In the genomic region with DNA sequence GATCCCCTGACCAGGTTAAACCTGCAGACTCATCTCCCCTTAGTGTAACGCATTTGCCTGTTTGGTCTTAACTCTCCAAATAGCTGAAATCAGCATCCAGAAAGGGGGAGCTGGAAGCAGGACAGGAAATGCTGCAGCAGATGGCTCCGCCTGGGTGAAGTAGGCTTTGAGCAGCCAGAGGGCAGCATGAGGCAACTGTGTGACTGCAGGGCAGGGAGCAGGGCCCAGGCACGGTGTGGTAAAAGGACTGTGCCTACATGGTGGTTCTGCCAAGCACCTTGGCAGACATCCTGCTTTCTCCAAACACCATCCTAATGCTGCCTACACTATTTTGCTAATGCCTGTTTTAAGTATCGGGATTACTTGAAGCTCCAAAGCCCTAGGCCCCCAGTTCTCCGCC, we compare ENCODE assay signal across 8 mouse cellular contexts.
DNase-seq lines count a peak whose midpoint lies in the region; ATAC-seq lines count a peak whose summit lies in the region.
"Had no signal": no experiment of that assay in that cellular context is flagged by ENCODE, and none has a peak within 500 bp of the region (broad histone marks: within the 10 kb centered on the region; RNA-seq: fewer than 3 reads in every experiment).

No protein-coding gene starts in this region.

- no peaks in the 10 kb centered on the region for H3K9me3 ChIP-seq in hindbrain, embryonic 14.5 days (ENCODE audit: control insufficient read depth, low read length)
- no peaks in the 10 kb centered on the region for H3K9me3 ChIP-seq in midbrain, embryonic 15.5 days
- H3K9me3 ChIP-seq: heart, embryonic 13.5 days had no signal

- no peak overlapping the region for H3K4me2 ChIP-seq in hindbrain, embryonic 14.5 days (replicated peaks)
- no peak overlapping the region for H3K4me2 ChIP-seq in midbrain, embryonic 15.5 days
- H3K4me2 ChIP-seq: heart, embryonic 13.5 days had no signal

- 51% methylated on average over 5 of the region's 5 CpGs for WGBS in hindbrain, embryonic 14.5 days
- 48% methylated on average over 5 of the region's 5 CpGs for WGBS in midbrain, embryonic 15.5 days

- no peak overlapping the region for H3K4me3 ChIP-seq in hindbrain, embryonic 14.5 days (replicated peaks; ENCODE audit: low read length)
- H3K4me3 ChIP-seq in midbrain, embryonic 15.5 days: no peak overlapping the region
- H3K4me3 ChIP-seq: heart, embryonic 13.5 days had no signal

- no peaks in the 10 kb centered on the region for H3K36me3 ChIP-seq in hindbrain, embryonic 14.5 days (replicated peaks; ENCODE audit: control insufficient read depth, insufficient read depth)
- no peaks in the 10 kb centered on the region for H3K36me3 ChIP-seq in midbrain, embryonic 15.5 days (replicated peaks)
- H3K36me3 ChIP-seq: heart, embryonic 13.5 days had no signal

- peak; percentile 70 to 86 for DNase-seq in adrenal gland, adult (ENCODE audit: inconsistent age in 2 of 2, low spot score in 1 of 2)
- DNase-seq in cerebellum, adult 18-20 months: peak; percentile 94 to 98
- peak; percentile 66 to 84 for DNase-seq in frontal cortex, adult 2 months (ENCODE audit: extremely low spot score in 1 of 2, low spot score in 1 of 2)
- peak; percentile 53 for DNase-seq in hindbrain, embryonic 14.5 days (ENCODE audit: low spot score)
- peak; percentile 78 to 84 for DNase-seq in layer of hippocampus, postnatal 36 days
- peak; percentile 45 for DNase-seq in testis, postnatal 14 days (ENCODE audit: low spot score)

- H3K27me3 ChIP-seq in hindbrain, embryonic 14.5 days (ENCODE audit: control insufficient read depth, insufficient read depth, low read length): no peaks in the 10 kb centered on the region
- no peaks in the 10 kb centered on the region for H3K27me3 ChIP-seq in midbrain, embryonic 15.5 days (replicated peaks)
- H3K27me3 ChIP-seq: heart, embryonic 13.5 days had no signal

- peak; percentile 78; the same call in 1 of the 2 replicates for ATAC-seq in hindbrain, embryonic 14.5 days (ENCODE audit: low FRiP score)
- ATAC-seq in midbrain, embryonic 15.5 days (replicated peaks): peak; percentile 91

- peak overlapping the region; percentile 14; the same call in 1 of the 2 replicates for H3K27ac ChIP-seq in hindbrain, embryonic 14.5 days
- H3K27ac ChIP-seq in midbrain, embryonic 15.5 days: no peak overlapping the region
- H3K27ac ChIP-seq: heart, embryonic 13.5 days had no signal

- peaks cover 10% of the 10 kb centered on the region; the same call in 1 of the 2 replicates for H3K4me1 ChIP-seq in hindbrain, embryonic 14.5 days (replicated peaks; ENCODE audit: control insufficient read depth, insufficient read depth, low read length)
- H3K4me1 ChIP-seq in midbrain, embryonic 15.5 days: peaks cover 11% of the 10 kb centered on the region

- H3K9ac ChIP-seq in hindbrain, embryonic 14.5 days: no peak overlapping the region
- H3K9ac ChIP-seq in midbrain, embryonic 15.5 days: no peak overlapping the region
- H3K9ac ChIP-seq: heart, embryonic 13.5 days had no signal

Comparison
In these comparisons a context has a peak if more than half of its experiments do, and no peak if none do; other contexts are left out.
1. DNase-seq: peak in every context shown above with its lines; median percentile 96 in cerebellum, adult 18-20 months; 81 in layer of hippocampus, postnatal 36 days; 78 in adrenal gland, adult; 75 in frontal cortex, adult 2 months; 53 in hindbrain, embryonic 14.5 days; 45 in testis, postnatal 14 days.